Mouse (Mus musculus) heart, embryonic 16.5 days (tissue): ENCODE results near the gene Nfic. TPM values are rescaled to one million over a fixed set of nuclear protein-coding genes. Genes with fewer than 3 reads are reported as not detected.
A peak's percentile ranks its signal among the peaks of the same experiment; 100 is the strongest.

Experiments used
- ATAC-seq: fragments of 200-750 bp; cut with Nextera tagmentation; replicated peaks from 2 replicates; pipeline ENCODE4 v1.8.0; 2017; ENCODE audit warnings: moderate number of reproducible peaks; ENCODE audit not compliant: insufficient read depth, low FRiP score; ENCODE audit errors: extremely low read depth
- H3K27ac ChIP-seq: fragments of 300-500 bp; sonication (generic); 2 replicates; pipeline ENCODE4 v1.5.1; 2014; ENCODE audit warnings: mild to moderate bottlenecking, low read length, control low read depth, moderate library complexity
- H3K27me3 ChIP-seq: fragments of 300-500 bp; sonication (generic); 2 replicates; pipeline ENCODE4 v1.6.1; 2014; ENCODE audit warnings: low read length, mixed read lengths; ENCODE audit not compliant: control insufficient read depth, insufficient read depth
- H3K36me3 ChIP-seq: fragments of 300-500 bp; sonication (generic); 2 replicates; pipeline ENCODE4 v1.6.1; 2014; ENCODE audit not compliant: control insufficient read depth, insufficient read depth
- H3K4me1 ChIP-seq: fragments of 300-500 bp; sonication (generic); 2 replicates; pipeline ENCODE4 v1.6.1; 2014; ENCODE audit warnings: low read length, mixed read lengths; ENCODE audit not compliant: control insufficient read depth, insufficient read depth
- H3K4me2 ChIP-seq: fragments of 300-500 bp; sonication (generic); 2 replicates; pipeline ENCODE4 v1.6.1; 2014; ENCODE audit warnings: low read depth, mild to moderate bottlenecking, control low read depth, low read length
- H3K4me3 ChIP-seq: fragments of 300-500 bp; sonication (generic); 2 replicates; pipeline ENCODE4 v1.5.1; 2014; ENCODE audit warnings: mild to moderate bottlenecking, control low read depth, low read length
- H3K9ac ChIP-seq: fragments of 300-500 bp; sonication (generic); 2 replicates; pipeline ENCODE4 v1.6.1; 2014; ENCODE audit warnings: low read length, control low read depth
- H3K9me3 ChIP-seq: fragments of 300-500 bp; sonication (generic); replicated peaks from 2 replicates; pipeline ENCODE4 v1.6.1; 2016; ENCODE audit warnings: low read length; ENCODE audit not compliant: control insufficient read depth
- WGBS: fragments of 180-500 bp; shearing (Covaris S2); extraction: QIAGEN DNeasy Blood & Tissue Kit; methylation state at CpG from one replicate; pipeline ENCODE4 v1.1.7; 2014; 5-methylcytosine and 5-hydroxymethylcytosine counted together
- polyA plus RNA-seq: library from polyadenylated mRNA; unstranded; fragments of >200 nt; fragmentation: Nextera tagmentation; extraction: Ambion mirVana; gene quantifications from 2 replicates; pipeline ENCODE4 v1.2.1, GENCODE M21; 2015

Gene Nfic
- polyA plus RNA-seq, 1 experiment from 2014 or later = 54.7 TPM

DNA sequence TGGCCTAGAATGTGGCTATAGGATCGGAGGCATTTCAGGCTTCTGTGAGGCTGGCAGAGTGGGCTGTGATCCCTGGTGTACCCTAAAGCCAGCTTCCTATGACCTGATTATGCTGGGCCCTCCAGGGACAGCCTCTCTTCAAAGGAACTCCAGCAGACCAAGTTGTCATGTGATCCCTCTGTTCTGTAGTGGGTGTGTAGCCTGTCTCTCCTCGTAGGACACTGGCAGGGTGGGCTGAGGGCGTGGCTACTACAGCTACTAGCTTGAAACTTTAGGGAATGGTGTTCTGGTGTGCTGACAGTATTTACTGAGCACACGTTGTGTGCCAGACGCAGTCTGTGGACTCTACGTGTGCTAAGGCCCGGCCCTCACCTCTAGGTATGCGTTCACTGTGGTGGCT, 94.7 kb downstream of the Nfic start:
- Histone ChIP-seq H3K36me3 (peaks cover 12% of the 10 kb centered on the region; the same call in 1 of the 2 replicates), H3K4me3 (no peak overlapping the region), H3K9ac (0 out of 2 replicates have a peak overlapping the region, but pooled peaks have one; percentile 10), H3K27me3 (no peaks in the 10 kb centered on the region), H3K4me1 (peaks cover 54% of the 10 kb centered on the region), H3K9me3 (no peaks in the 10 kb centered on the region), H3K27ac (peak overlapping the region; percentile 38), H3K4me2 (peak overlapping the region; percentile 17; the same call in 1 of the 2 replicates)
- WGBS = 54% methylated on average over 8 of the region's 8 CpGs
- no peak for ATAC-seq

DNA sequence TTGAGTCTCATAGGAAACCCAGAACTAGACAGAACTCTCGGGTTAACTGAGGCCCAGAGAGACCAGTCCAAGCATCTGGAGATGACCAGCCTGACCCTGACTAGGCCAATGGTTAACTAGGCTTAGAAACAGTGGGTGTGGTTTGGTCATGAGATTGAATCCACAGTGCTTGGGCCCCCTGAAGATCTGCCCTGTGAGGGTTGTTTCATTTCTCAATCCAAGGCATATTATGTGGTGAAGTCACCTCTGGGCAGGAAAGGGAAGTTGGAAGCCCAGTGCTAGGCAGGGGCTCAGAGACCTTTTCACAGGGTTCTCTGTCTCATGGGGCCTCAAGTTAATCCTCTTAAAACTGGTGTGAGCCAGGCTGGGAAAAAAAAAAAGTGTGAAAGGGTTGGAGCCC, 96.6 kb downstream of the Nfic start:
- H3K4me2 ChIP-seq = peak overlapping the region; percentile 83
- H3K4me3 ChIP-seq = peak overlapping the region; percentile 63
- H3K27me3 ChIP-seq = no peaks in the 10 kb centered on the region
- no peak for ATAC-seq
- H3K9ac ChIP-seq = peak overlapping the region; percentile 79
- peaks cover 36% of the 10 kb centered on the region for H3K4me1 ChIP-seq
- 59% methylated on average over 1 of the region's 1 CpGs for WGBS
- peak overlapping the region; percentile 46 for H3K27ac ChIP-seq
- no peaks in the 10 kb centered on the region for H3K9me3 ChIP-seq
- peaks cover 12% of the 10 kb centered on the region; the same call in 1 of the 2 replicates for H3K36me3 ChIP-seq

DNA sequence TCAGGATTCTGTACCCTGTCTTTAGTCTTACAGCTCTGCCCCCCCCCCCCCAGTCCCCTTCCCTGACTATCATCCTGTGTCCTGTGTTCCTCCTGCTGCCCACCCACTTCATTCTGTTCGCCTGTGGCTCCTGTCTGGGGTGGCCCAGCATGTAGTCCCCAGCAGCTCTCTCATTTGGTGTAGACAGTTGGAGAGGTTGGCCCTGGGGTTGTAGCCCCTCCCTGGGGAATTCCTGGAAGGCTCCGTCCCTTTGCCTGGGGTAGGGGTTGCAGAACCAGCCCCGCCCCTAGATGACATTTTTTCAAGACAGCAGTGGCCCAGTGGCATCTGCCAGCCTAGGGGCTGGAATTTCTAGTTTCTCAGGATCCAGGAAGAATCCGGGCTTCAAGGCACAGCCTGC, 97.2 kb downstream of the Nfic start:
- Histone ChIP-seq H3K27me3 (no peaks in the 10 kb centered on the region), H3K4me1 (peaks cover 31% of the 10 kb centered on the region), H3K4me2 (peak overlapping the region; percentile 83), H3K9me3 (no peaks in the 10 kb centered on the region), H3K27ac (peak overlapping the region; percentile 46), H3K9ac (peak overlapping the region; percentile 79), H3K4me3 (peak overlapping the region; percentile 63), H3K36me3 (peaks cover 12% of the 10 kb centered on the region; the same call in 1 of the 2 replicates)
- WGBS = 28% methylated on average over 4 of the region's 4 CpGs
- no peak for ATAC-seq

DNA sequence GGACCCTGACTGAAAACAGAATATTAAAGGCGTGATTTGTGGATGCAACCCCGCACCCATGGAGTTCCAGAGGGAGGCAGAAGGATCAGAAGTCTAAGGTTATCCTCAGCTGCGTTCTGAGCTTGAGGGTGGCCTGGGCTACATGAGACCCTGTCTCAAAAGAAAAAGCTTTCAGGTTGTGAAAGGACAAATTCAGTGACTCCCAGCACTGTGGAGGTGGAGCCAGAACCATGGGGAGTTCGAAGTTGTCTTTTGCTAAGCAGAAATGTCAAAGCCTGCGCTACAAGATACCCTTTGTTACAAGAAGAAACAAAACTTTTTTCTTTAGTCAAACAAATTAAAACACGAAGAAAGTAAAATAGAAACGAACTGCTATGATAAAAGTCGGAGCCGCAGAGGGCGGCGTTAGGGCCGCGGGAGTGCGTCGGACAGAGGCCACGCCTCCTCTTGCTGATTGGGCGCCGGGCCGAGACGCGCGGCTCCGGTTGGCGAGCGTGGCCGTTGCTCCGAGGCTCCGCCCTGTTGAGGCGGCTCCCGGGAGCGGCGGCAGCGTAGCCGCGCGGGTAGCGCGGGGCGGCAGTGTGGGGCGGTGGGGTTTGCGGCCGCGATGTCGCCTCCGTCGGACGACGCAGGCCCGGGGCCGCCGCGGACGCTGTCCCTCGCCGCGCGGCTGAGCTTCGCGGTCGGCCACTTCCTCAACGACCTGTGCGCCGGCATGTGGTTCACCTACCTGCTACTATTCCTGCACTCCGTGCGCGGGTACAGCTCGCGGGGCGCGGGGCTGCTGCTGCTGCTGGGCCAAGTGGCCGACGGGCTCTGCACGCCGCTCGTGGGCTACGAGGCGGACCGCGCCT, 98.2 kb downstream of the Nfic start, which contains the start of gene Mfsd12:
Gene Mfsd12 (plus strand): TSS at position 501 of the 854 bp plus-strand sequence.
- Histone ChIP-seq H3K27me3 (no peaks in the 10 kb centered on the region), H3K9me3 (no peaks in the 10 kb centered on the region), H3K4me3 (peak within 1 kb of the TSS; percentile 63), H3K36me3 (peaks cover 12% of the 10 kb centered on the region; the same call in 1 of the 2 replicates), H3K4me2 (peak within 1 kb of the TSS; percentile 83), H3K4me1 (peaks cover 22% of the 10 kb centered on the region), H3K9ac (peak within 1 kb of the TSS; percentile 79), H3K27ac (peak within 1 kb of the TSS; percentile 52)
- 2% methylated on average over 79 of the region's 79 CpGs for WGBS
- ATAC-seq = peak; percentile 87

DNA sequence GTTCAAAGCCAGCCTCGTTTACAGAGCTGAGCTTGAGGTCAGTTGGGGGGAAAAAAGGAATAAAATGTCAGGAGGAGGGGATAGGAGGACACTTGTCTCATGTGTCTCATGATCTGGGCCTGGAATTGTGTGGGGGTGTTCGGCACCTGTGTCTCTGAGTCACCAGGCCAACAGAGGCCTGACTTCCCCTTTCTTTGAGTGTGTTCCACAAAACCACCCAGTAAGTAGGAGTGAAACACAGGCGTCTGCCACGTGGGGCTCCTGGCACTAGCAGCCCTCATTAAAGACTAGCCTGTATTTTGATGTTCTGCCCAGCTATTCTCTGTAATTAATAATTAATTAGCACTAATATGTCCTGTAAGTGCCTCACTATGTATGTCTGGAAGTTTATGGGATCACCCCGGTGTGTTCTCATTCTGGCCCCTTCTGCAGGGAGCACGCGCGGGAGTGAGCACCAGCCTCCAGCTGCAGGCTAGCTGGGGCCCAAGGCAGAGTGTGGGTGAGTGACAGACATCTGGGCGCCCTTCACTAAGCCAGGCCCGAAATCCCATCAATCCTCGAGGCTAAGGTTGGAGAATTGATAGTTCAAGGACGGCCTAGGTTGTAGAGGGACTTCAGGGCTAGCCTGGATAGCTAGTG, 99.0 kb downstream of the Nfic start:
- H3K9me3 ChIP-seq = no peaks in the 10 kb centered on the region
- H3K27ac ChIP-seq = peak overlapping the region; percentile 52
- no peak for ATAC-seq
- 57% methylated on average over 12 of the region's 12 CpGs for WGBS
- H3K4me1 ChIP-seq = peaks cover 22% of the 10 kb centered on the region
- H3K4me3 ChIP-seq = peak overlapping the region; percentile 63
- peak overlapping the region; percentile 83 for H3K4me2 ChIP-seq
- H3K36me3 ChIP-seq = peaks cover 9% of the 10 kb centered on the region; the same call in 1 of the 2 replicates
- peak overlapping the region; percentile 62 for H3K9ac ChIP-seq
- H3K27me3 ChIP-seq = no peaks in the 10 kb centered on the region

DNA sequence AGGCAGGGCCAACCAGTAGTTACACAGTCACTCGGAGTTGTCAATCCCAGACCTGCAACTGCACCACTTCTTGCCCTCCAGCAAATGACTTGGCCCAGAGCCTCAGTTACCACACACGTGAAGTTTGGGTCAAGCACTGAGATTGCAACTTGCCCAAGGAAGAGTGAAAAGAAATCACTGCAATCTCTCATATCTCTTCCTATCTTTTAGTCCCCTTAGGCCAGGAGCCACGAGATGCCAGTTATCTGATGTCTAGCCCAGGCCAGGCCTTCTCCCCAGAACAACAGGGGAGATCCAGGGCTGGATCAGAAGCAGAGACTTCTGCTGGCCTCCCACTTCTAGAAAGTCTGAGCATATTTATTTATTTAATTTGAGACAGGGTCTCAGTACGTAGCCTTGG, 99.9 kb downstream of the Nfic start:
- H3K4me2 ChIP-seq = no peak overlapping the region
- no peak overlapping the region; the same call in 1 of the 2 replicates for H3K27ac ChIP-seq
- H3K4me1 ChIP-seq = peaks cover 25% of the 10 kb centered on the region
- H3K27me3 ChIP-seq = no peaks in the 10 kb centered on the region
- no peaks in the 10 kb centered on the region for H3K9me3 ChIP-seq
- H3K4me3 ChIP-seq = no peak overlapping the region
- peaks cover 6% of the 10 kb centered on the region; the same call in 1 of the 2 replicates for H3K36me3 ChIP-seq
- no peak overlapping the region for H3K9ac ChIP-seq
- ATAC-seq = no peak
- WGBS = 74% methylated on average over 4 of the region's 4 CpGs

DNA sequence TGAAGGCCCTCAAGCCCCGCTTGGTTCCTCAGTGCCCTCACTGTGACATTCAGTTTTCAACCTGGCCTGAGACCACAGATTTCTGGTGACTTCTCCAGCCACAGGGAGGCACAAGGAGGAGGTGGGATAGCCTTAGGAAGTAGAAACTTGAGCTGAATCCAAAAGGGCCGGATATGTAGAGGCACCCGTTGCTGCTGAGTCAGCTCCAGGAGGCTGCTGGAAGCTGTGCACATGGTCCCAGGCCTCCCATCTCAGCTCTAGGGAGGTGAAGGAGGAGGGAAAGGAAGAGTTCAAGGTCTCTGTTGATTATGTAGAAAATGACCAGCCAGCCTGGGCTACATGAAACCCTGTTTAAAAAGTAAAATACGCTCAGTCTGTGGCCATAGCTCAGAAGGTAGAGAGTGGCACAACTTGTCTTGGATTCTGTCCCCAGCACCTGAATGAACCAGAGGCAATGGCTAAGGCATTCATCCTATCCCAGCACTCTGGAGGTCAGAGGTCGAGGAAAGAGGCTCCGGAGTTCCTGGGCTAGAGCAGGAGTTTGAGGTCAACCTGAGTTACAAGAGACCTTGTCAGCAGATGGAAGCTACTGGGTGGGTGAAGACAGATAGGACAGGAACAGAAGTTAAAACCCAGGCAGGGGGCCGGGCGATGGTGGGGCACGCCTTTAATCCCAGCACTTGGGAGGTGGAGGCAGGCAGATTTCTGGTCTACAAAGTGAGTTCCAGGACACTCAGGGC, 100.5 kb downstream of the Nfic start:
- Histone ChIP-seq H3K4me3 (no peak overlapping the region), H3K9ac (no peak overlapping the region), H3K27ac (no peak overlapping the region), H3K9me3 (no peaks in the 10 kb centered on the region), H3K36me3 (peaks cover 2% of the 10 kb centered on the region; the same call in 1 of the 2 replicates), H3K4me2 (no peak overlapping the region), H3K4me1 (peaks cover 25% of the 10 kb centered on the region), H3K27me3 (no peaks in the 10 kb centered on the region)
- 66% methylated on average over 9 of the region's 9 CpGs for WGBS
- no peak for ATAC-seq

DNA sequence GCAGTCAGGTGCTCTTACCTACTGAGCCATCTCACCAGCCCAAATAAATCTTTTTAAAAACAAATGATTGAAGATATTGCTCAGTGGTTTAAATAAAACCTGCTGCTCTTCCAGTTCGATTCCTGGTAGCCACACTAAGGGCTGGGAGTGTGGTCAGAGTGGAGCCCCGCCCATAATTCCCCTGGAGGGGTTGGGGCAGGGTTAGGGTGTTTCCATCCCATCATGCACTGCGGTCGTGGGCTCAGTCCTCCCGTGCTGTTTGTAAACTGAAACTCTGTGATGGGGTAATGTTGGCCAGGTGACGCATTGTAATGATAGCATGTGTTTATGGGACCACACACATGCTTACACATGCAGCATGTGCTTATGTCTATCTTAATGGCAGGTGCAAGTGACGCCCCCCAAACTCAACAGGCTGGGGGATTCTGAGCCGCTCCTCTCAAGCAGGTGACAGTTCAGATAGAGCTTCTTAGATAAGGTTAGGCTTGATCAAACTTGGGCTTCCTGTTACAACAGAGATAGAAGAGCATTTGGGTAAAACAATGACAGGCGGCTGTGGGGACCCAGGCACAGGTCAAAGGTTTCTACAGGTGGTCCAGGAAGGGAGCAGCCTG, 103.7 kb downstream of the Nfic start:
- H3K4me3 ChIP-seq = no peak overlapping the region
- ATAC-seq = no peak
- peak overlapping the region; percentile 42; the same call in 1 of the 2 replicates for H3K27ac ChIP-seq
- peaks cover 11% of the 10 kb centered on the region; the same call in 1 of the 2 replicates for H3K36me3 ChIP-seq
- H3K4me2 ChIP-seq = 0 out of 2 replicates have a peak overlapping the region, but pooled peaks have one; percentile 15
- no peak overlapping the region for H3K9ac ChIP-seq
- H3K4me1 ChIP-seq = peaks cover 28% of the 10 kb centered on the region
- WGBS = 17% methylated on average over 9 of the region's 9 CpGs
- H3K27me3 ChIP-seq = no peaks in the 10 kb centered on the region
- no peaks in the 10 kb centered on the region for H3K9me3 ChIP-seq
